Mouse (Mus musculus) adrenal gland, adult (tissue): Measurements from ENCODE around the gene Npas3.

ENCODE experiments used
- DNase-seq, 2 experiments: peaks; one replicate each; pipeline ENCODE4 v3.0.0; 2022 to 2023; ENCODE audit warnings: low spot score in 1 of 2; ENCODE audit not compliant: inconsistent age in 2 of 2

Npas3 gene

DNA sequence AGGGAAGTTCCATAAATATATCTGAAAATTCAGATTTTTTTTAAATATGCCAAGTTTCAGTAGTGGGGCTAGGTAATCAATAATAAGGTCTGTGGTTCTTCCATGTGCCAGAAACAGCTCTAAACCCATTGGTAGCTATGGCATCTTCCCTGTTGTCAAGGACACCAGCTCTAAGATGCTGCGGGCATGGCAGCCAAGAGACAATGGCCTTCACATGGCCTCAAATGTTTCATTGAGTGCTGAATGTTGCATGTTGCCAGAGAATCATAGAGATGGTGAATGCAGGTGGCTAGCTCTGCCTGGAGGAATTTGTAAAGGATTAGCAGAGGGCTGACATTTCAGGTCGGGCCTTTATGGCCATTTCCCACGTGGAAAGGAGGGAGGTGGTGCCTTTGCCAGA is 595.1 kb downstream of the Npas3 start:
- peak in 1 of 2 experiments; percentile 13 for DNase-seq

DNA sequence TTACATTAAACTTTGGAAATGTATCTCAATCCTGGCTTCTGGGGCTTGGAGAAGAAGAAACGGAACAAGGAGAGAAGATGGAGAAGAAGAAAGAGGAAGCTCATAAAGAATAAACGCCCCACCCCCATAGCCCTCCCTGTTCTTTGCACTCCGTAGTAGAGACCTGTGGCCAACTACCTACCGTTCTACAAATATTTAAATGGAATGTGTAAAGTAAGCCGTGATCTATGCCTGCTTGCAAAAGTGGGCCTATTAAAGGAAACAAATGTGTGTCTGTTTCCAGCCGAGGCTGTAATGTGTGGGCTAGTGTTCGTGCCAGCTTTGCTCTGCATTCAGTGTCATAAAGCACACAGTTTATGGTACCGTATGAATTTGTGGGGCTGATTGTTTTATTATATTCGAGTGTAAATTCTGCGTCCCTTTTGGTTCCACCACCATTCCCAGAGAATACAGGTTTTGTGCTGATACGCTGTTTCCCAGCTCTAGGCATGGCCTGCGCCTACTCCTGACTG is 597.7 kb downstream of the Npas3 start:
- DNase-seq, result no peak

GRCm38 (mm10) chr12:53849263-53849662 is 600.8 kb downstream of the Npas3 start:
- DNase-seq, result no peak

DNA sequence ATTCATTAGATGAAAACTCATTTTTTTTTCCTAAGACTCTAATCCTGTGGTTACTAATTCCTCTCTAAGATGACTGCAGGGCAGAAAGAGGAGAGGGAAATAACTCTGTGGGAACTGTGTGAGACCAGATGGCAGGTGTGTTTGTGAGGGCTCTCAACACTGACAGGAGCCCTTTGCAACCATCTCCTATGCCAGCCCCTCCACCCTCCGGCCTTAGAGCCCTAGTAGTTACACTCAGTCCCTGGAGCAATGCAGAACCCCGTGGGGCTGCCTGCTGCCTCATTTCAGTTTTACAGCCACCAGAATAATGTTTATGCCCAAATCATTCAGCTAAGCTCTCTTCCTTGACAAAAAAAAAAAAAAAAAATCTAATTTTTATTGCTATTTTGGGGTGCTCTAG is 604.0 kb downstream of the Npas3 start:
- no peak for DNase-seq

GRCm38 (mm10) chr12:53860176-53860575 is 611.7 kb downstream of the Npas3 start:
- DNase-seq, result no peak

- DNase-seq, result peak; percentile 53 to 62
These were observed 613.8 kb downstream of the Npas3 start for GRCm38 (mm10) chr12:53862281-53862680.

GRCm38 (mm10) chr12:53864436-53865136 is 616.1 kb downstream of the Npas3 start:
- DNase-seq, result peak; percentile 85 to 91

- peak in 1 of 2 experiments; percentile 43 for DNase-seq
These were observed 617.2 kb downstream of the Npas3 start for GRCm38 (mm10) chr12:53865691-53866090.

GRCm38 (mm10) chr12:53869981-53870380 is 621.5 kb downstream of the Npas3 start:
- DNase-seq, result no peak

- no peak for DNase-seq
These were observed 626.7 kb downstream of the Npas3 start for GRCm38 (mm10) chr12:53875226-53875625.

DNA sequence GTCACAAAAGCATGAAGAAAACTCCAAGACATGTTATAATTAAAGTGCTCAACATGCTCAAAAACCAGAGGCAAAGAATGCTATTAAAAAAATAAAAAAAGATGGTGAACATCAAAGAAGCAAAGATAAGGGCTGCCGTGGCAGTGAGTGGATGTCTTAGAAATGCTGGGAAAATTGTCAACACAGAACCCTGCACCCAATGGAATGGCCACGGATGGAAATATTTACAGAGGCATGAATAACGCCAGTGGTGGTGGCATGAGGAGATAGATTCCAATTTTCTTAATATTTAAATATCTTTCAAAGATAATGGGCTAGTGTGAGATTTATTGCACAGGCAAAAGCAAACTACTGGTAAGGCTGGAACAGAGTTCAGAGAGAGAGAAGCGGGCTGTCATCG is 628.2 kb downstream of the Npas3 start:
- peak in 1 of 2 experiments; percentile 61 for DNase-seq

GRCm38 (mm10) chr12:53881684-53882083 is 633.2 kb downstream of the Npas3 start:
- no peak for DNase-seq

DNA sequence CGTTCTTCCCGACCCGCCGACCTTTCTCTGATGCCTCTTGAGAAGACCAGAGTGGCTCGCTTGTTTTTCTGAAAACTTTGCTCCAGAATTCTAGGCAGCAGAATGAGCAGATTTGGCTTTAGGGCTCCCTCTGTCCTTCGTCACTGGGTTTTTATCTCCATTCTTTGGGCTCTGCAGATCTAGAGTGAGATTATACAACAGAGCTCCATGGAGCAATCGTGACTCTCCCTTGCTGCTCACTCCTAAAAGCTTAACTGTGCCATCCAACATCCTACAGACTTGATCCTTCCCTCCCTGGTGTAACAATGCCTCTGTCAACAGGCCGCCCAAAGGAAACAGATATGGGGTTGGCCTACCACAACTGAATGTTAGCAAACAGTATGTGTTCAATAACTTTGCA is 634.4 kb downstream of the Npas3 start:
- no peak for DNase-seq

DNA sequence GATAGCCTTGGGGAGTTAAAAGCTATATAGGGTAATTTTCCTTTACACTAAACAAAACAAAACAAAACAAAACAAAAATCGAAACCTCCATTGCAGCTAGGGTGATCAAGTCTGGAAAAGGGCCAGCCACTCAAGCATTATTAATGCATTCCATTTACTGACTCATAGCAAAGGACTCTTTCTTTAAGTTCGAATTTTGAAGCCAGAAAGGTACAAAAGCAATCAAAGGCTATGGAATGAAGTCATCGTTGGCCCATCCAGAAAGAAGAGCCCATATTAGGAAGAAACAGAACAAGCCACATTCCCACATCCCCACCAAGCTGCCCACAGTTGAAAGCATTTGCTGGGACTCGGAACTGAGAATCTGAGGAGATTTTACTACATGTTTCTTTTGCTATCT is 640.1 kb downstream of the Npas3 start:
- DNase-seq, result no peak

DNA sequence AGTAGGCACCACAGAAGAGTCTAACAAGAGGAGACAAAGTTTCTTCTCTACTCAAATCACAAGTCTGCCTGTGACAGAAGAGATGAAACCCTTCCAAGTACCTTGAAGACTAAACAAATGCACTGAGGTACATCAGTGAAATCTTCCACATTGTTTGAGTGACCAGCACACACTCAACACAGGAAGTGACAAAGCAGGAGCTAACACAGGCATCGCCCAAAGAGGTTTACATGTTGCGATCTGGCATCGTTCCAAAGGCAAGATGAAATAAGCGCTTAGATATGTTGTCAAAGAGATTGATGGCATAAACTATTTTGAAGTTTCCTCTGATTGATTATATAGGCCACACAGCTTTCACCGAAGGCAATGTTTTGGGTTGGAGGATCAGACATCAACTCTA is 647.4 kb downstream of the Npas3 start:
- no peak for DNase-seq

- DNase-seq, result no peak
These were observed 660.3 kb downstream of the Npas3 start for GRCm38 (mm10) chr12:53908761-53909160.

DNA sequence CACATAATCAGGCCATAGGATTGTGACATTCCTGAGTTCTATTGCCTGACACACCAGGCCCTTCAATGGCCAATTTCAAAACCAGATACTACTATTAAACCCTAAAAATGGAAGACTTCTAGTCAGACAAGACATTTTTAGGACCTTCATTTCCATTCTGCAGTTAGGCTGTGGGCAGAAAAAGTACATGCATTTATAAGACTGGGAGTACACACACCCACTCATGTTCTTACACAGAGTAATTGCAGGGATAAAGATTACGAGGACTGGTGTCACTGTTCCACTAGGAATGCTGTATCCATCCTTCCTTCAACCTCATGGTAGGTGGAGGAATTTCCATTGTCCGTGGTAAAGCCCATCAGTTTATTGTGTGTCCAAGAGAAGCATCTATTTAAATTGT is 661.7 kb downstream of the Npas3 start:
- no peak for DNase-seq

GRCm38 (mm10) chr12:53922153-53922552 is 673.7 kb downstream of the Npas3 start:
- DNase-seq, result no peak

GRCm38 (mm10) chr12:53948826-53949225 is 700.3 kb downstream of the Npas3 start:
- peak; percentile 34 to 74 for DNase-seq

- no peak for DNase-seq
These were observed 713.5 kb downstream of the Npas3 start for GRCm38 (mm10) chr12:53962004-53962403.

- DNase-seq, result no peak
These were observed 715.1 kb downstream of the Npas3 start for GRCm38 (mm10) chr12:53963534-53963933.

DNA sequence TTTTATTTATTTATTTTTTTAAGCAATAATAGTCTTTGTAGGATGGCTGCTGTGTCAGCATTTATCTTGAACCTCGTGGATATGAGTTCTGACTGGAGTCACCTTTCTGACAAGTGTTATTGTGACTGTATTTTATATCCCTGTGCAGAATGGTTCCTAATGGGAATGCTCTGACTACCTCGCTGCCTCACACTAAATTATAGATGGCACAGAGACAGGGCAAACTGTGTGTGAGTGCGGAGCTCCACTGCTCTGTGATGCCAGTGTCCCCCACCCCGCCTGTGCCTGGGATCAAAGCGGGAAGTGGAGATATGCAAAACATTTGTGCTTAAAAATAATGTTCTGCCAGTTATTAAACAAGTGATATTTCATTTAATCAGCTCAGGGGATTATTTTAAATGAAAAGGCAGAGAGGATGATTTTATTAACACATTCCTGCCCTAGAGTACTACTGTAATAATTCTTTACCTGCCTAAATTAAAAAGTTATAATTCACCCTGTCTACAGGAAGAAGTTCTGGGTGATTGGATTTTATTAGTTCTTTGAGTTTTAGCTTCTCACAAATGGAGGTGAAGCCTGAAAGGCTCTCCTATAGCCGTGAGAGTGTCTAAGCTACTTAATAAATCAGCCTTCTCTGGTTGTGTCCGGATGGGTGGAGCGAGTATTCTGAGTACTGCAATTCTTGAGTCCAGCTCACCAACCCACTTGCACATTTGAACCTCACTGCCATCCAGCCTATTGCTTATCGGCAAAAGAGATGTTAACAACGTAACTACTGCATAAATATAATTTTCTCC is 721.1 kb downstream of the Npas3 start:
- DNase-seq, result no peak
